Mouse (Mus musculus) urinary bladder, postnatal 14 days (tissue): ENCODE results near the gene Evpl.

Experiments
- DNase-seq: peaks from one replicate; pipeline ENCODE4 v3.0.0; 2021; ENCODE audit warnings: low spot score

Evpl gene

DNA sequence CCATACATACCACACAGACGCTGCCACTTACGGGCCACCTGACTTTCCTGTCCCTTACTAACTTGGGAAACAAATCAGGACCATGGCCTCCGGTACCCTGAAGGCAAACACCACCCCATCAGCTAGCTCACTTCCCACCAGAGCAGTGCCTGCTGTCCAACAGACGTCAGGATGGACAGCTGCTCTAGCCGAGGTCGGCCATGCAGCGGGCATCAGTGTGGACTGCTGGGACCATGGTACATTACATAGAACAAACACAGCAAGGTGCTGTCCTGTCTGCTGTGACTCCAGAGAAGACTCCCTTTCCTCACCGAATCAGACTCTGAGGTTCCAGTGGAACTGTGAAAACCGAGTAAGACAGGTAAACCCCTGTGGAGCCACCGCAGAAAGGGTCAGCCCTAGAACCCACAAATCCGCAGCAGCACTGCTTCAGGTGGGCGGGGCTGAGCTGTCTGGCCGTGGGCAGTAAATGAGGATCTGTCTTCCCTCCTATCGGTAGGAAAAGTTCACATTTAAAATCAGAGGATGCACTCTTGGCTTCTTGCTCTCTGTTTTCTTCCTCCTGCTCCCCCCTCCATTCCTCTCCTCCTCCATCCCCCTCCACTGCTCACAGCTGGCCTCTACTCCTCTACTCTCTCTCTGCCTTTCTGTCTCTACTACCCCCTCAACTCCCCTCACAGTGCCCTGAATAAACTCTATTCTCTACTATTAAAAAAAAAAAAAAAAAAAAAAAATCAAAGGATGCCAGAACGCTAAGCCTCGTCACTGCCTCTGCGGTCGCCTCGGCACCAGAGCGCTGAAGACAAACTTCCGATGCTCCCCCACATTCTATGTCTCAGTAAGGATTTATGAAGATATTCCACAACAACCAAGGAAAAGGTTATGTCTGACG is 17.5 kb upstream of the Evpl start:
- DNase-seq = no peak

- peak; percentile 58 for DNase-seq
These were observed 16.8 kb upstream of the Evpl start for GRCm38 (mm10) chr11:116254627-116255026.

GRCm38 (mm10) chr11:116253076-116253600 is 15.3 kb upstream of the Evpl start:
- DNase-seq = no peak

GRCm38 (mm10) chr11:116250898-116251297 is 13.0 kb upstream of the Evpl start:
- DNase-seq = no peak

DNA sequence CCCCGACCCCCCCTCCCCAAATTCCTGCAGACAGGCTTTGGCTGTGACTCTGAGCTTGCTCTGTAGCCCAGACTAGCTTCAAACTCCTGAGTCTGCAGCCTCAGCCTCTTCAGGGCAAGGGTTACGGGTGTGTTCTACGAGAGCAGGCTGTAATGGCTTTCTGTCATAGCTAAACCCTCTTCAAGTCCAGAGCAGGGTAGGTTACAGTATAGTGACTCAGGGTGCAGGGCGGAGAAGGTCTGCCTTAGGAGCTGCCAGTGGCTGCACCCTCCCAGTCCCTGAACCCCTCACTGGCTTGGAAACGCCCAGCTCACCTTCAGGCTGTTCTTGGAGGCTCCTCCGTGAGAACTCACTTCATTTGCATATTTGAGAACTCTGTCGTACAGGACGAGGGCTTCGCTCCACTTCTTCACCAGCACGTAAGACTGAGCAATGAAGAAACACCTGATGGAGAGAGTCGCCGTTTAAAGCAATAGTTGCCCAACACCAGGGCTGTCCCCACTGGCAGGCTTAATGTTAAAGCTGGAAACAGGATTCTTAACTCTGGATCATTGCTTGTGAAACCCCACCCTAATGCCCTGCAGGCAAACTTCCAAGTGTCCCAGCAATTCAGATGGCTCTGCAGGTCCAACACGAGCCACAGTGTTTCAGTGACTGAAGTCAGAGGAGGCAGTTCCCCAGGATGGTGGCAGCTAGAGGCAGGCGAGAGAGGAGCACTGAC is 9.8 kb upstream of the Evpl start:
- no peak for DNase-seq

- no peak for DNase-seq
These were observed 7.7 kb upstream of the Evpl start for GRCm38 (mm10) chr11:116245616-116246015.

GRCm38 (mm10) chr11:116244580-116244979 is 6.7 kb upstream of the Evpl start:
- no peak for DNase-seq

DNA sequence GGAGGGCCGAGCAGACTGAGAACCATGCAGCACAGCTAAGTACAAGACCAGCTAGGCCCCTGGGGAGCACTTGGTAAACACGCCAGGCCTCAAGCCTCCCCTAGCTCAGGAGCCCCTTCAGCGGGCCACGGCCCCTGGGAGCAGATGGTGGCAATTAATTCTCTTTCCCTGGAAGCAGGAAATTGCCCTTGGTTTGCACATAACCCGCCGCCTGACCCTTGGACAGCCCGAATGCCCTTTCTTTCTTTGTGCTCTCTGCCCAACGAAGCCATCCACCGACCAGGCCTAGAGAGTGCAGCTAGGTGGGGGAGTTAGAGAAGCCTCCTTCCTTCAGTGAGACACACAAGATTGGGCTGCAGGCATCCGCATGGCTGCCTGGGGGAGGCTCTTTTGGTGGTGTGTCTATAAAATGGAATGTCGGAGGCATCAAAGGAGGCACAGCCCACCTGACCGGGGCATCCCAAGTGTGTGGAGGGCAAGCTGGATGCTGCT is 3.9 kb upstream of the Evpl start:
- no peak for DNase-seq

DNA sequence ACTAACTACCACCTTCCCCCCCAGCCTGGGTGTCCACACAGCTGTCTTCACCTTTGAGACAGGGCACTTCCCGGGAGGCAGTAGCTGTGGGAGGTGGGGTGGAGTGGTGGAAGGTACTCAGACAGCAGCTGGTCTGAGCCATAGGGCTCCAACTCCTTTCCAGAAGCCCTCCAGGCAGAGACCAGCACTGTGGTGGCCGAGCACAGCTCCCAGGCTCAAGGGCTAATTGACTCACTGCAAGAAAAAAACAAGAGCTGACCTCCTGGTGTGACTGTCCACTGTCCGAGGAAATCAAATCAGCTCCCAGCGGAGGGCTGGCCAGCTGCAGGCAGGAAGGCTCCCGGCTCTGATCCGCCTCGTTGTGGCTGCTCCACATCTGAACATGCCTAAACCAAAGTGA is 1.9 kb upstream of the Evpl start:
- no peak for DNase-seq

DNA sequence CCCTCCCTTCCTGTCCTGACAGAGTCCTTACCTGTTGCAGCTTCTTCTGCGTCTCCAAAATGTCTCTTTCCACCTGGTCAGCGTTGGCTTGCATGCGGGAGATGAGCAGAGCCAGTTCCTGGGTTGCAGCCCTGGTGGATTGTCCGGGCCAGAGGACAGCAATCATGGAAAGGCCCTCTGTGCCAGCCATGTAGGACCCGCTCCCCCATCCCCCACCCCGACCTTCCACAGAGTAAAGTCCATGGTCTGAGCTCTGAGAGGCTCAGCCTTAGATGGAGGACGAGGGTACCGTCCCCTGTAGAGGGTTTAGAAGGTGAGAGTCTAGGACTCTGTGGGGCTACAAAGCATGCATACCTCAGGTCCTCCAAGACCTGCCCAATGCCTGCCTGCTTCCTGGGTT is 3.0 kb downstream of the Evpl start:
- no peak for DNase-seq

DNA sequence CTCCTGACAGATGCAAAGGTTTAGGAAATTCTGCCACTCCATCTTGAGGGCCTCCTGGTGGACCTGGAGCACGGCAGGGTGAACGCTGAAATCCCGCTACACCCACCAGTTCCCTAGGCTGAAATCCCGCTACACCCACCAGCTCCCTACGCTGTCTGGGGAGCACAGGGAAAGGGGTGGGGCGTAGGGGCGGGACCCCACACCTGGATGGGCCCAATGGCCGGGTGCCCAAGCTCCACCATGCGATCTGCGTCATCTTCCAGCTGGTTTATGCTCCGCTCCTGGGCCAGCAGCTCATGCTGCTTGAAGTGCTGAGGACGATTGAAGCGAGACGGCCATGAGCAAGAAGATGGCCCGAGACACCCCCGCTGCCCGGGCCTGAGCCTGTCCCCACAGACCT is 5.5 kb downstream of the Evpl start:
- no peak for DNase-seq

- peak; percentile 46 for DNase-seq
These were observed 9.2 kb downstream of the Evpl start for GRCm38 (mm10) chr11:116228699-116229098.

DNA sequence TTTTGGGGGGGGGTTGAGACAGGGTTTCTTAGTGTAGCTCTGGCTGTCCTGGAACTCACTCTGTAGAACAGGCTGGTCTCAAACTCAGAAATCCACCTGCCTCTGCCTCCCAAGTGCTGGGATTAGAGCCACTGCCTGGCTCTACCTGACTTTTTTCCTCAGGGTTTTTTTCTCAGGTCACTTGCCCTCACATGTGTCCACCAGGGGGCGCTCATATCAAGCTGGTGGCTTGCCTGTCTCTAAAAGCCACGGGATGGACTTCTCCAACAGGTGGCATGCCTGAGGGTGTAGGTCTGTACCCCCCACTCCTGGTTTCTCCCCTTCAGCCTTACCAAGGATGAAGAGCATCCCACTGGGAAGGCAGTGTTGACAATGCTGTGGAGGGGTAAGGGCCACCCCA is 11.5 kb downstream of the Evpl start:
- DNase-seq = peak; percentile 91

DNA sequence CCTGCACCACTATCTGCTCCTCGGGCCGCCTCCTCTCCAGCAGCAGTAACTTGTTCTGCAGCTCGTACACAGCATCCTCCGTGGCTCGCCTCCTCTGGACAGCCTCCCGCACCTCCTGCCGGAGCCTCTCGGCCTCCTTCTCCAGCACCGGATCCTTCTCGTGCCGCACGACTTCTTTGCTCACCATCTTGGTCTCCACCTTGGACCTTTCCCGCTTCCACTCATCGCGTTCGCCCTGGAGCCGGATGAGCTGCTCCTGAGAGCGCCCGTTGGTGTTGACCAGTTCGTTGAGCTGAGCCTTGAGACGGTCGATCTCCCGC is 15.2 kb downstream of the Evpl start:
- DNase-seq = no peak

DNA sequence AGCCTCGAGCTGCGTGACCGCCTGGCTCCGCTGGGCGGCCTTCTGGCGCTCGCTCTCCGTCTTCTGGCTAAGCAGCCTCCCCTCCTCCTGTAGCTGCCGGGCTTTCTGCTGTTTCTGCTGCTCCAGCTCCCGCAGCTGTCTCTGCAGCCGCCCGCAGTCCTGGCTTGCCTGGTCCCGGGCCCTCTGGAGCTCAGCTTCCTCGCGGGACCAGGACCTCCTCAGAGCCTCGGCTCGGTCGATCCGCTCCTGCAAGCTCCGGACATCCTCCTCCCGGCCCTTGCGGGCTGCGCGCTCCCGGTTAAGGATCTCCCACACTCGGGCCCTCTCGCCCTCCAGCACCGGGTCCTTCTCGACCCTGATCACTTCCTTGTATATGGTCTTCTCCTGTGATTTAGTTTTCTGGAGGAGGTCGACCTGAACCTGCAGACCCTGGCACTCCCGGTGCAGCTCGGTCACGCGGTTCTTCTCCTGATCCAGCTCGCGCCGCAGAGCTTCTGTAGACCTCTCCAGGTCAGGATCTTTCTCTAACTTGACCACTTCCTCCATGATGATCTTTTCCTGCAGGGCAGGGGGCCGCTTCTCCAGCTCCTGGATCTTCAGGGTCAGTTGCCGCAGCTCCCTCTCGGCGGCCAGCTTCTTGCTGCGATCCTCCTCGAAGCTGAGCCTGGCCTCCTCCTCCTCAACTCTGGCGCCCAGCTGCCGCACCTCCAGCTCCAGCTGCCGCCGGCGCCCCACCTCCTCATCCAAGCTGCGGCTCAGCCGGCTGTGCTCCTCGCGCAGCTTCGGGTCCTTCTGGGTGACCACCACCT is 15.7 kb downstream of the Evpl start:
- DNase-seq = no peak

GRCm38 (mm10) chr11:116219885-116220284 is 18.0 kb downstream of the Evpl start:
- peak; percentile 76 for DNase-seq

DNA sequence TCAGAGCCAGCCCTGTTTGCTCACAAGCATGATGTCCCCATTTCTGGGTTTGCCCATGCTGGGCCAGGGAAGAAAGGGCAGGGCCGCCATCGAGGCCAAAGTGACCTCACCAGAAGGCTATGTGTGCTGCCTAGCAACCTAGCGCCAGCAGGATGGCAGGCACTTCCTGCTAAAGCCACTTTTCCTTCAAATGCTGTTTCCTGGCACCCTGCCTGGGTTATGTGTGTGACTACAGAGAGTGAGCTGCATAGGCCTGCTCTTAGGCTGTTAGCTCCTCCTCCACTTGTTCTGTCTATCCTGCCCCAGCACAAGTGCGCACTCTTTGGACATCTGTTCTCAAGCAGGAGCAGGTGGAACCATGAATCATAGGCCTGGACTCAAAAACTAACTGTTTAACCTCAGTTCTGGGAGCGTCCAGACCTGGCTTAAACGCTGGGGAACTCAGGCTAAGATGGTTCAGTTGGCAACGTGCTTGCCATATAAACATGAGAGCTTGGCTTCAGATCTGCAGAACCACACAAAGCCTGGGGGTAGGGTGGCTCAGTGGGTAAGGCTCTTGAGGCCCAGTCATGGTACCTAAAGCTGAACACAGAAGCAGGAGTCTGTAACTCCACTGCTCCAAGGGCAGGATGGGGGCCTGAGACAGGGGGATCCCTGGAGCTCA is 19.0 kb downstream of the Evpl start:
- peak; percentile 97 for DNase-seq

DNA sequence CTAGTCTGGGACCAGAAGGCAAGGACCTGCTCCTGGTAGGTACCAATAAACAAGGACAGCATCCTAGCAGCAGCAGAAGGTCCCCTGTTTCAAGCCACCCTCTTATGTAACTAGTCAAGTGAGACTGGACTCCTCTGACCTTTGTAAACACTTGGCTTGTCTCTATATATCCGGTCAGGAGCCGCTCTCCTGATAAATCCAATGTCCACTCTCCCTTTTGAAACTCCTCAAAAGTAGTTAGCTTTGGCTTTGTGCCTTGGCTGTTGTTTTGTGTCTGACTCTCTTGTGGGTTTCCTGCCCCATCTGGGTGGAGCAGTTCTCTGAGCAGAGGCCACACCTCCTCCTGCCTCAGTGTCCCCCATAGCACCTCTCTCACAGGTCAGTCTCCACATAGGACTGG is 19.6 kb downstream of the Evpl start:
- no peak for DNase-seq

GRCm38 (mm10) chr11:116216549-116216948 is 21.3 kb downstream of the Evpl start:
- DNase-seq = no peak

GRCm38 (mm10) chr11:116215991-116216390 is 21.9 kb downstream of the Evpl start:
- no peak for DNase-seq

DNA sequence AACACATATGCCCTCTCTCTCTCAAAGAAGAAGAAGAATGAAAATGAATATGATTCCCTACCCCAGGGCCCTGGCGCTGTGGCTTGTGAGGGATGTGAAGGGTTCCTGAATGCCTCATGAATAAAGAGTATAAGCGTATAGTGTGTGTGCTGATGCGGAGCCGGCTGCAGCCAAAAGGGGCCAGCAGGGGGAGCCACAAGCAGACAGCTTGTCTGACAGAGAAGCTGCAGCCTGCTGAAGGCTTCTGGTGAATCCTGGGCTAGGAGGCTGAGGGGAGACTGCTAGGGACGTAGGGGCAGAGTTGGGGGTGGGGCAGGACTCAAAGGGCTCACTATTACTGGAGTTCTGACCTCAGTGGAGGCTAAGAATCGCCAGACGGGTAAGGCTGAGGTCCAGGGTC is 22.7 kb downstream of the Evpl start:
- no peak for DNase-seq
